Mouse (Mus musculus): Measurements from ENCODE around the gene Proser1. TPM values are rescaled to one million over a fixed set of nuclear protein-coding genes. Genes with fewer than 3 reads are reported as not detected.

Gene Proser1
- 19.6 and 25.0 TPM in 2 replicates for polyA plus RNA-seq (2015; fragmentation: Nextera tagmentation; extraction: Ambion mirVana)

- peak; percentile 99 for ATAC-seq (ENCODE audit: low FRiP score, low TSS enrichment)
- Histone ChIP-seq H3K9ac (replicated peaks; ENCODE audit: low read length) (peak within 1 kb of the TSS; percentile 89), H3K4me2 (replicated peaks; ENCODE audit: low read depth, low read length) (peak within 1 kb of the TSS; percentile 86), H3K27ac (ENCODE audit: low read length) (peak within 1 kb of the TSS; percentile 93), H3K27me3 (ENCODE audit: insufficient read depth, low read length) (no peaks in the 10 kb centered on the region), H3K4me1 (ENCODE audit: insufficient read depth, low read length) (peaks cover 27% of the 10 kb centered on the region), H3K9me3 (ENCODE audit: low read length) (no peaks in the 10 kb centered on the region), H3K4me3 (ENCODE audit: low read length) (peak within 1 kb of the TSS; percentile 82), H3K36me3 (ENCODE audit: insufficient read depth, low read length) (peaks cover 14% of the 10 kb centered on the region; the same call in 1 of the 2 replicates)
- WGBS, result under 1% methylated on average over 52 of the region's 52 CpGs
Observed at GRCm38 (mm10) chr3:53463046-53463764, at the start of gene Proser1, which contains the start of gene Nhlrc3. TSS of gene Proser1 (plus strand) at chr3:53463666. TSS of gene Nhlrc3 (minus strand) at chr3:53463332.

- no peak overlapping the region for H3K9ac ChIP-seq (replicated peaks; ENCODE audit: low read length)
Observed at GRCm38 (mm10) chr3:53413959-53414358, 49.5 kb upstream of the Proser1 start.

GRCm38 (mm10) chr3:53416036-53416506 is 47.4 kb upstream of the Proser1 start:
- H3K27me3 ChIP-seq (ENCODE audit: insufficient read depth, low read length), result no peaks in the 10 kb centered on the region
- ATAC-seq (ENCODE audit: low FRiP score, low TSS enrichment), result no peak
- H3K4me1 ChIP-seq (ENCODE audit: insufficient read depth, low read length), result peaks cover 24% of the 10 kb centered on the region
- H3K36me3 ChIP-seq (ENCODE audit: insufficient read depth, low read length), result no peaks in the 10 kb centered on the region
- no peak overlapping the region for H3K4me3 ChIP-seq (ENCODE audit: low read length)
- H3K9me3 ChIP-seq (ENCODE audit: low read length), result no peaks in the 10 kb centered on the region
- 57% methylated on average over 5 of the region's 5 CpGs for WGBS
- no peak overlapping the region for H3K4me2 ChIP-seq (replicated peaks; ENCODE audit: low read depth, low read length)
- H3K27ac ChIP-seq (ENCODE audit: low read length), result no peak overlapping the region
- H3K9ac ChIP-seq (replicated peaks; ENCODE audit: low read length), result no peak overlapping the region

More at GRCm38 (mm10) chr3:53413959-53414358, 49.5 kb upstream of the Proser1 start:
- H3K27ac ChIP-seq (ENCODE audit: low read length), result no peak overlapping the region
- H3K27me3 ChIP-seq (ENCODE audit: insufficient read depth, low read length), result no peaks in the 10 kb centered on the region
- no peaks in the 10 kb centered on the region for H3K36me3 ChIP-seq (ENCODE audit: insufficient read depth, low read length)
- no peak overlapping the region for H3K4me2 ChIP-seq (replicated peaks; ENCODE audit: low read depth, low read length)
- ATAC-seq (ENCODE audit: low FRiP score, low TSS enrichment), result no peak
- H3K4me3 ChIP-seq (ENCODE audit: low read length), result no peak overlapping the region
- WGBS, result 57% methylated on average over 3 of the region's 3 CpGs
- no peaks in the 10 kb centered on the region for H3K9me3 ChIP-seq (ENCODE audit: low read length)
- peaks cover 24% of the 10 kb centered on the region for H3K4me1 ChIP-seq (ENCODE audit: insufficient read depth, low read length)

- Histone ChIP-seq H3K4me3 (ENCODE audit: low read length) (no peak overlapping the region), H3K4me1 (ENCODE audit: insufficient read depth, low read length) (peaks cover 22% of the 10 kb centered on the region), H3K4me2 (replicated peaks; ENCODE audit: low read depth, low read length) (no peak overlapping the region), H3K27ac (ENCODE audit: low read length) (no peak overlapping the region), H3K9me3 (ENCODE audit: low read length) (no peaks in the 10 kb centered on the region), H3K27me3 (ENCODE audit: insufficient read depth, low read length) (no peaks in the 10 kb centered on the region), H3K36me3 (ENCODE audit: insufficient read depth, low read length) (no peaks in the 10 kb centered on the region), H3K9ac (replicated peaks; ENCODE audit: low read length) (no peak overlapping the region)
- 68% methylated on average over 7 of the region's 7 CpGs for WGBS
- ATAC-seq (ENCODE audit: low FRiP score, low TSS enrichment), result no peak
Observed at GRCm38 (mm10) chr3:53417701-53418100, 45.8 kb upstream of the Proser1 start.

GRCm38 (mm10) chr3:53421656-53422055 is 41.8 kb upstream of the Proser1 start:
- ATAC-seq (ENCODE audit: low FRiP score, low TSS enrichment), result no peak
- 0 out of 2 replicates have a peak, but pooled peaks cover 4% of the 10 kb centered on the region for H3K4me1 ChIP-seq (ENCODE audit: insufficient read depth, low read length)
- H3K9ac ChIP-seq (replicated peaks; ENCODE audit: low read length), result no peak overlapping the region
- WGBS, result 86% methylated on average over 12 of the region's 12 CpGs
- H3K4me2 ChIP-seq (replicated peaks; ENCODE audit: low read depth, low read length), result no peak overlapping the region
- no peak overlapping the region for H3K27ac ChIP-seq (ENCODE audit: low read length)
- no peaks in the 10 kb centered on the region for H3K9me3 ChIP-seq (ENCODE audit: low read length)
- H3K36me3 ChIP-seq (ENCODE audit: insufficient read depth, low read length), result no peaks in the 10 kb centered on the region
- H3K27me3 ChIP-seq (ENCODE audit: insufficient read depth, low read length), result no peaks in the 10 kb centered on the region
- H3K4me3 ChIP-seq (ENCODE audit: low read length), result no peak overlapping the region

DNA sequence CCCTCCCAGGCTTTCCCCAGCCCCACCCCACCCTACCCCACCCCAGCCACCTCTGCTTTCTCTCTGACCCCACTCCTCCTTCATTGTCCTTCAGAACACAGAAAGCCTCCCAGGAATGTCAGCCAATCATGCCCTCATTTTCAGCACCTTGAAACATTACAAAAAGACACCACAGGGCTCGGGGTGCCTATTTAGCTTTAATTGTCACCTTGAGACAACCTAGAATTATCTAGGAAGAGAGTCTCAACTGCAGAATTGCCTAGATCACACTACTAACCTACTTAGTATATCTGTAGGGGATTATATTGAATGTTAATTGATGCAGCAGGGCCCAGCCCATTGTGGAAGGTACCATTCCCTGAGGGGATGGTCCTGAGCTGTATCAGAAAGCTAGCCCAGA is 40.8 kb upstream of the Proser1 start:
- Histone ChIP-seq H3K36me3 (ENCODE audit: insufficient read depth, low read length) (no peaks in the 10 kb centered on the region), H3K9ac (replicated peaks; ENCODE audit: low read length) (no peak overlapping the region), H3K4me3 (ENCODE audit: low read length) (no peak overlapping the region), H3K27ac (ENCODE audit: low read length) (no peak overlapping the region), H3K4me1 (ENCODE audit: insufficient read depth, low read length) (0 out of 2 replicates have a peak, but pooled peaks cover under 1% of the 10 kb centered on the region), H3K9me3 (ENCODE audit: low read length) (no peaks in the 10 kb centered on the region), H3K4me2 (replicated peaks; ENCODE audit: low read depth, low read length) (no peak overlapping the region), H3K27me3 (ENCODE audit: insufficient read depth, low read length) (no peaks in the 10 kb centered on the region)
- no peak for ATAC-seq (ENCODE audit: low FRiP score, low TSS enrichment)
- 52% methylated on average over 1 of the region's 1 CpGs for WGBS

DNA sequence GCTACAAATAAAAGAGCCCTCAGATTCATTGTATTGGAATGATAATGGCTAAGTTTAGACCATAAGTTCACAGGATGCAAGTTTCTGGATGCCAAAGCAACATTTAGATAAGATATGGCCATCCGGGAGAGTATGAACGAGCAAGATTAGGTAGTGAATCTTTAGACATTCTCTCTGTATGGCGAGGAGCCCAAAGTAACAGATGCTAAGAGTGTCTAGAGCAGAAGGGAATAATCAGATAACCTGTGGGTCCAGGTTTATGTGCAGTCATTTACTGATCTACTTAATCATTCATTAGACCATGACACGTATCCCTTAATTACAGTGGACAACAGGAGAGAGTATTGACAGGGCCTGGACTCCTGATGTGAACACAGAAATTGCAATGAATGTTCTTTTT is 39.9 kb upstream of the Proser1 start:
- Histone ChIP-seq H3K4me1 (ENCODE audit: insufficient read depth, low read length) (no peaks in the 10 kb centered on the region), H3K4me3 (ENCODE audit: low read length) (no peak overlapping the region), H3K27ac (ENCODE audit: low read length) (no peak overlapping the region), H3K9me3 (ENCODE audit: low read length) (no peaks in the 10 kb centered on the region), H3K4me2 (replicated peaks; ENCODE audit: low read depth, low read length) (no peak overlapping the region), H3K9ac (replicated peaks; ENCODE audit: low read length) (no peak overlapping the region), H3K36me3 (ENCODE audit: insufficient read depth, low read length) (no peaks in the 10 kb centered on the region), H3K27me3 (ENCODE audit: insufficient read depth, low read length) (no peaks in the 10 kb centered on the region)
- ATAC-seq (ENCODE audit: low FRiP score, low TSS enrichment), result no peak
- WGBS, result 79% methylated on average over 4 of the region's 4 CpGs

GRCm38 (mm10) chr3:53434610-53435009 is 28.9 kb upstream of the Proser1 start:
- Histone ChIP-seq H3K36me3 (ENCODE audit: insufficient read depth, low read length) (no peaks in the 10 kb centered on the region), H3K4me3 (ENCODE audit: low read length) (no peak overlapping the region), H3K27me3 (ENCODE audit: insufficient read depth, low read length) (no peaks in the 10 kb centered on the region), H3K9ac (replicated peaks; ENCODE audit: low read length) (no peak overlapping the region), H3K27ac (ENCODE audit: low read length) (no peak overlapping the region), H3K4me1 (ENCODE audit: insufficient read depth, low read length) (no peaks in the 10 kb centered on the region), H3K4me2 (replicated peaks; ENCODE audit: low read depth, low read length) (no peak overlapping the region), H3K9me3 (ENCODE audit: low read length) (no peaks in the 10 kb centered on the region)
- ATAC-seq (ENCODE audit: low FRiP score, low TSS enrichment), result no peak
- WGBS, result 81% methylated on average over 3 of the region's 3 CpGs

DNA sequence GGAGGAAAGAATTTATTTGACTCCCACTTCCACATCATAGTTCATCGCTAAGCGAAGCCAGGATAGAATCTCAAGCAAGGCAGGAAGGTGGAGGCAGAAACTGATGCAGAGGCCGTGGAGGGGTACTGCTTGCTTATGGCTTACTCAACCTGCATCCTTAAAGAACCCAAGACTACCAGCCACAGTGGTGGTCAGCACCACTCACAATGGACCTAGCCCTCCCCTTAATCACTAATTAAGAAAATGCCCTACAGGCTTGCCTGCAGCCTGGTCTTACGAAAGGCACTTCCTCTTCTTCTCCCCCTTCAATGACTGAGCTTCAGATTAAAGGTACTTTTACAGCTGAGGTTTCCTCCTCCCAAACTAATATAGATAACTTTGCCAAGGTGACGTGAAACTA is 26.9 kb upstream of the Proser1 start:
- Histone ChIP-seq H3K27ac (ENCODE audit: low read length) (no peak overlapping the region), H3K4me2 (replicated peaks; ENCODE audit: low read depth, low read length) (no peak overlapping the region), H3K27me3 (ENCODE audit: insufficient read depth, low read length) (no peaks in the 10 kb centered on the region), H3K4me3 (ENCODE audit: low read length) (no peak overlapping the region), H3K36me3 (ENCODE audit: insufficient read depth, low read length) (no peaks in the 10 kb centered on the region), H3K4me1 (ENCODE audit: insufficient read depth, low read length) (no peaks in the 10 kb centered on the region), H3K9me3 (ENCODE audit: low read length) (no peaks in the 10 kb centered on the region), H3K9ac (replicated peaks; ENCODE audit: low read length) (no peak overlapping the region)
- ATAC-seq (ENCODE audit: low FRiP score, low TSS enrichment), result no peak
- WGBS, result 70% methylated on average over 5 of the region's 5 CpGs

DNA sequence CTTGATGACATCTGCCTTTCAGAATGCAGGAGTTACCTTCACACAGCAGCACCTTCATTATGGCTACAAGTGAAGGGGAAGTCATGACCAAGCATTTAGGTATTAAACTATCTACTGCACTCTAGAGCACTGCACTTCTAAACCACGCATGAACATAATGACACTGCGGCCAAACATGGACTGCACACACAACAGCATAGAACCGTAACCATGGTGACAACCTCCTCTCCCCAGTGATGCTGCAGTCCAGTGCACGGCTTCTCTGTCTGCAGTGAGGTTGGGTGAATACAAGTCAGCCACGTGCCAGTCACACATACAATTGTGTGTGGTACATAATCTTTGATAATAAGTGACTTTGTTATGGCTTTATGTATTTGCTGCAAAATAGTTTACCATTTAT is 17.9 kb upstream of the Proser1 start:
- WGBS, result 82% methylated on average over 5 of the region's 5 CpGs
- H3K4me1 ChIP-seq (ENCODE audit: insufficient read depth, low read length), result peaks cover 3% of the 10 kb centered on the region; the same call in 1 of the 2 replicates
- no peak overlapping the region for H3K4me2 ChIP-seq (replicated peaks; ENCODE audit: low read depth, low read length)
- no peak overlapping the region for H3K4me3 ChIP-seq (ENCODE audit: low read length)
- H3K36me3 ChIP-seq (ENCODE audit: insufficient read depth, low read length), result peaks cover 4% of the 10 kb centered on the region; the same call in 1 of the 2 replicates
- no peak overlapping the region for H3K27ac ChIP-seq (ENCODE audit: low read length)
- H3K9ac ChIP-seq (replicated peaks; ENCODE audit: low read length), result no peak overlapping the region
- H3K27me3 ChIP-seq (ENCODE audit: insufficient read depth, low read length), result no peaks in the 10 kb centered on the region
- H3K9me3 ChIP-seq (ENCODE audit: low read length), result peaks cover 4% of the 10 kb centered on the region; the same call in 1 of the 2 replicates
- ATAC-seq (ENCODE audit: low FRiP score, low TSS enrichment), result no peak

All from kidney, embryonic 16.5 days (tissue).